Mouse (Mus musculus): ENCODE data around the gene Plxnd1. TPM values are rescaled to one million over a fixed set of nuclear protein-coding genes. Genes with fewer than 3 reads are reported as not detected.

The Plxnd1 gene
- total and polyA plus RNA-seq, 3 experiments, result 58.8 to 90.6 (median 79.9) TPM

GRCm38 (mm10) chr6:116009426-116009825, 14.6 kb upstream of the Plxnd1 start:
- peak in 1 of 2 experiments; percentile 29 for DNase-seq
- peak overlapping the region; percentile 28 for H3K27ac ChIP-seq
- H3K4me1 ChIP-seq (ENCODE audit: control insufficient read depth, insufficient read depth, low read length), result peaks cover 24% of the 10 kb centered on the region
- H3K27me3 ChIP-seq (ENCODE audit: control insufficient read depth, insufficient read depth, low read length), result no peaks in the 10 kb centered on the region
- intact Hi-C loops (cut with DNase I), result loop anchor here (10.0 kb wide), 1 partner anchor 775 kb away; no protein-coding TSS in a partner anchor
- no peaks in the 10 kb centered on the region for H3K79me2 ChIP-seq (replicated peaks; ENCODE audit: control insufficient read depth, insufficient read depth, low read length)
- no peaks in the 10 kb centered on the region for H3K36me3 ChIP-seq (ENCODE audit: control insufficient read depth, insufficient read depth, low read length)
- no peak for TF ChIP-seq CTCF (IDR thresholded peaks at IDR 0.05)
- TF ChIP-seq EP300 (IDR thresholded peaks at IDR 0.05; ENCODE audit: insufficient read depth, low read depth, low read length), result 0 out of 2 replicates have a peak, but pooled peaks have one; percentile 38
- 61% methylated on average over 12 of the region's 12 CpGs for WGBS
- H3K9ac ChIP-seq (ENCODE audit: low read depth, low read length), result no peak overlapping the region
- no peak overlapping the region for H3K4me3 ChIP-seq

DNA sequence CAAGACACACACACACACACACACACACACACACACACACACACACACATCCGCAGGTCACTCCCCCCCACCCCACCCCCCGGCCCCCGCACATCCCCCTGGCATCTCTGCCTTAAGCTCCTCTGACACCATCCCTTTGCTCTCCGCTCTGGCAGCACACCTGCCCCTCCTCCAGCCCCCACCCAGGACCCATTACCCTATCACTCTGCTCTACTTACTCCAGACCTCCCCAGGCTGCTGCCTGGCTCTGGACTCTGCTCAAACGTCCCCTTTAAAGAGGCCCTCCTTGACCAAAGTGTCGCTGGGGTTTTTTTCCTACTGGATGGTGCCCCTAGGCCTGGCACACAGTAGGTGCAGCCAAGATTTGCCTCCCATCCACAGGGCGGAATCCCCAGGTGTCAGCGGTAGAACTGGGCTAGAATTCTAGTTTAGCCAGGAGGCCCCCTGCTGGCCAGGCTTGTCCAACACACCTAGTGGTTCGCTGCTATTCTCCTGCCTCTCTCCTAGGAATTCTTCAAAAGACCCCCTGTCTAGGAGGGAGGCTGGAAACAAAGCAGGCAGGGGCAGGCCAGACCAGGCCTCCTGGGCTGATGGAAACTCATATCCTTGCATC, 12.9 kb upstream of the Plxnd1 start:
- Histone ChIP-seq H3K4me3 (no peak overlapping the region), H3K27ac (no peak overlapping the region; the same call in 1 of the 2 replicates)
- 0 out of 2 replicates have a peak, but pooled peaks have one; percentile 59 for TF ChIP-seq EP300 (IDR thresholded peaks at IDR 0.05; ENCODE audit: insufficient read depth, low read depth, low read length)
- TF ChIP-seq POLR2A (IDR thresholded peaks at IDR 0.05; ENCODE audit: insufficient read depth, low read depth, low read length), result no peak
- peak; percentile 92 for TF ChIP-seq CTCF (IDR thresholded peaks at IDR 0.05)

DNA sequence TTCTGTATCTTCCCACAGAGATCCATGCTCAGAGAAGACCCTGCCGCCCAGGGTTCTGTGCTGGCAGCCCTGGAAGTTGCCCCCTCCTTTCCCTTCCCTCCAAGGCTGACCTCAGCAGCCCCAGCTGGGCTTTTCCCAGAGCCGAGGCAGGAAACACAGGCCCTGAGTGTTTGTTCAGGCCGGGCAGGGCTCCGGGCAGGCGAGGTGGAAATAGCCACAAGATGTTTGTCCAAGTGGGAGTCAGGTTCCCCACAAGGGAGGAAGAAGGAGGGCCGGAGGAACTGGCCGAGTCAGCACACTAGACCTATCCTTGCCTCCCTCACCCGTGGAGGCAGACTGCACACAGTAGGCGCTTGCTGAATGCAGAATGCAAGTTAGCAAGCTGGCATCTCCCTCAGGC, 11.9 kb upstream of the Plxnd1 start:
- TF ChIP-seq EP300 (IDR thresholded peaks at IDR 0.05; ENCODE audit: insufficient read depth, low read depth, low read length), result peak; percentile 78
- peak; percentile 64; the same call in 1 of the 2 replicates for TF ChIP-seq POLR2A (IDR thresholded peaks at IDR 0.05; ENCODE audit: insufficient read depth, low read depth, low read length)
- TF ChIP-seq CTCF (IDR thresholded peaks at IDR 0.05), result no peak
- Histone ChIP-seq H3K9ac (ENCODE audit: low read depth, low read length) (peak overlapping the region; percentile 36), H3K27ac (peak overlapping the region; percentile 96), H3K79me2 (replicated peaks; ENCODE audit: control insufficient read depth, insufficient read depth, low read length) (no peaks in the 10 kb centered on the region), H3K4me3 (no peak overlapping the region), H3K4me1 (ENCODE audit: control insufficient read depth, insufficient read depth, low read length) (peaks cover 33% of the 10 kb centered on the region), H3K36me3 (ENCODE audit: control insufficient read depth, insufficient read depth, low read length) (no peaks in the 10 kb centered on the region), H3K27me3 (ENCODE audit: control insufficient read depth, insufficient read depth, low read length) (no peaks in the 10 kb centered on the region)
- peak; percentile 79 to 89 for DNase-seq
- intact Hi-C loops (cut with DNase I), result loop anchor here (1.0 to 10.0 kb wide), 5 partner anchors 10 to 772 kb away; no protein-coding TSS in a partner anchor
- 28% methylated on average over 9 of the region's 9 CpGs for WGBS

More for the DNA sequence above, 12.9 kb upstream of the Plxnd1 start:
- Histone ChIP-seq H3K9ac (ENCODE audit: low read depth, low read length) (0 out of 2 replicates have a peak overlapping the region, but pooled peaks have one; percentile 1), H3K79me2 (replicated peaks; ENCODE audit: control insufficient read depth, insufficient read depth, low read length) (no peaks in the 10 kb centered on the region), H3K4me1 (ENCODE audit: control insufficient read depth, insufficient read depth, low read length) (peaks cover 31% of the 10 kb centered on the region), H3K27me3 (ENCODE audit: control insufficient read depth, insufficient read depth, low read length) (no peaks in the 10 kb centered on the region), H3K36me3 (ENCODE audit: control insufficient read depth, insufficient read depth, low read length) (no peaks in the 10 kb centered on the region)
- DNase-seq, result peak; percentile 75 to 86
- intact Hi-C loops (cut with DNase I), result loop anchor here (1.0 to 10.0 kb wide), 4 partner anchors 97 to 773 kb away; no protein-coding TSS in a partner anchor
- WGBS, result 18% methylated on average over 9 of the region's 9 CpGs

DNA sequence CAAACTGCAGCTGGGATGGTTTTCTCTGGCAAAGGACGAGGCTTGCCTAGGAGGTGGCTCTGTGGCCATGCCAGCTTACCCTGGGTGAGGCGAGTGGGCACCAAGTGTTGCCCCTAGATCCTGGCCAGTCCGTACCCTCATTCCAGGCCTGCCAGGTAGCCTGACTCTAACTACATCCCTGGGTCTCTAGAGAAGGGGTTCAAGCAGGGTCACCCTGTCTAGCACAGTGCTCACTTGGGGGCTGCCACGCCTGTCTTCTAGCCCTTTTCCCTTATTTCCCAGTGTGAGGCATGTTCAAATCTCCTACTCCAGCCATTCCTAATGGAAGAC, 11.1 kb upstream of the Plxnd1 start:
- no peaks in the 10 kb centered on the region for H3K79me2 ChIP-seq (replicated peaks; ENCODE audit: control insufficient read depth, insufficient read depth, low read length)
- peak overlapping the region; percentile 36; the same call in 1 of the 2 replicates for H3K9ac ChIP-seq (ENCODE audit: low read depth, low read length)
- H3K4me3 ChIP-seq, result no peak overlapping the region
- 47% methylated on average over 4 of the region's 4 CpGs for WGBS
- no peak for TF ChIP-seq EP300 (IDR thresholded peaks at IDR 0.05; ENCODE audit: insufficient read depth, low read depth, low read length)
- no peak for TF ChIP-seq POLR2A (IDR thresholded peaks at IDR 0.05; ENCODE audit: insufficient read depth, low read depth, low read length)
- TF ChIP-seq CTCF (IDR thresholded peaks at IDR 0.05), result no peak
- peak overlapping the region; percentile 96 for H3K27ac ChIP-seq
- peaks cover 33% of the 10 kb centered on the region for H3K4me1 ChIP-seq (ENCODE audit: control insufficient read depth, insufficient read depth, low read length)
- no peaks in the 10 kb centered on the region for H3K36me3 ChIP-seq (ENCODE audit: control insufficient read depth, insufficient read depth, low read length)
- intact Hi-C loops (cut with DNase I), result loop anchor here (1.0 to 10.0 kb wide), 5 partner anchors 10 to 771 kb away; no protein-coding TSS in a partner anchor
- DNase-seq, result no peak
- H3K27me3 ChIP-seq (ENCODE audit: control insufficient read depth, insufficient read depth, low read length), result no peaks in the 10 kb centered on the region

DNA sequence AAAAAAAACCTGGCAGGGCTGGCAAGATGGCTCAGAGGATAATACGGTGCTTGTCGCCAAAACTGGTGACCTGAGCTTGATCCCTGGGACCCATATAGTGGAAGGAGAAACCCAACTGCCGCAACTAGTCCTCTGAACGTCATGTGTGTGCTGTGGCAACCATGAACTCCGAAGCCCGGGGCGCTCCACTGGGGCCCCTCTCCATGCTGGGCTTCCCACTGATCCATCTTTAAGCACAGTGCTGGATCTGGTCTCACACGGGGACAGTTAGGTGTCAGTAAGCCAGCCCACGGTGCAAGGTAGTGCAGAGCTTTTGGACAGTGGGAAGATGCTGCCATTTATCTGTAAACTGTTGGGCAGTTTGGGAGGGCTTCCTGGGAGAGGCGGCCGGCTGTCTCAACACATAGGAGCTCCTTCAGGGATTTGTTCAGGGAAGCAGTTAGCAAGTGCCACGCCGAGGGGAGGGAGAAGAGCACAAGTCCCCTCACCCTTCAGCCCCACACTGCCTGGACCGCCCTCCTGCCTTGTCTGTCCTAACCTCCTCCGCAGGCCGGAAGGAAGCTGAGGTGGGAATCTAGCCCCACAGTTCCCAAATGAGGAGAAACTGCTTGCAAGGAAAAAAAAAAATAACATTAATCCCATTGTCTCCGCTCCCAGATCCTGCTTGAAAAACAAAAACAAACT, 10.6 kb upstream of the Plxnd1 start:
- H3K79me2 ChIP-seq (replicated peaks; ENCODE audit: control insufficient read depth, insufficient read depth, low read length), result no peaks in the 10 kb centered on the region
- peak overlapping the region; percentile 1; the same call in 1 of the 2 replicates for H3K9ac ChIP-seq (ENCODE audit: low read depth, low read length)
- H3K4me3 ChIP-seq, result no peak overlapping the region
- WGBS, result 49% methylated on average over 17 of the region's 17 CpGs
- no peaks in the 10 kb centered on the region for H3K27me3 ChIP-seq (ENCODE audit: control insufficient read depth, insufficient read depth, low read length)
- H3K36me3 ChIP-seq (ENCODE audit: control insufficient read depth, insufficient read depth, low read length), result no peaks in the 10 kb centered on the region
- H3K27ac ChIP-seq, result peak overlapping the region; percentile 96
- intact Hi-C loops (cut with DNase I), result loop anchor here (2.0 to 10.0 kb wide), 2 partner anchors 43 to 771 kb away; no protein-coding TSS in a partner anchor
- DNase-seq, result peak; percentile 56 to 63
- H3K4me1 ChIP-seq (ENCODE audit: control insufficient read depth, insufficient read depth, low read length), result peaks cover 31% of the 10 kb centered on the region
- no peak for TF ChIP-seq CTCF (IDR thresholded peaks at IDR 0.05)
- peak; percentile 50; the same call in 1 of the 2 replicates for TF ChIP-seq POLR2A (IDR thresholded peaks at IDR 0.05; ENCODE audit: insufficient read depth, low read depth, low read length)
- 0 out of 2 replicates have a peak, but pooled peaks have one; percentile 24 for TF ChIP-seq EP300 (IDR thresholded peaks at IDR 0.05; ENCODE audit: insufficient read depth, low read depth, low read length)

Measured in heart, adult 2 months (tissue).